Mouse (Mus musculus): ENCODE data around the gene Bphl.

- TF ChIP-seq ZNF384 (IDR thresholded peaks at IDR 0.05; ENCODE audit: low read depth, low read length) (no peak), MAFK (IDR thresholded peaks at IDR 0.05; ENCODE audit: insufficient read depth, low read depth, low read length) (no peak), CHD2 (IDR thresholded peaks at IDR 0.05; ENCODE audit: low read depth, low read length) (no peak)
These were observed 42.2 kb upstream of the Bphl start for GRCm38 (mm10) chr13:33995197-33995596.
